Mouse (Mus musculus) regulatory T cell (primary cell): ENCODE measurements at regions not wholly inside any gene's neighbourhood (a gene's known extent, or its start where the extent isn't known, plus 50 kb on each side); places are given as distances from the start of the nearest gene placed in this dataset.

Experiments
- in situ Hi-C: fragments of 300-600 bp; cut with MboI, MseI; formaldehyde crosslinking; loops from one replicate; pipeline ENCODE4 v1.15.1; 2025; ENCODE audit warnings: high pct_unique_total_duplicates

- in situ Hi-C loops: no loop called here
These were observed 124.0 kb upstream of the Tmc1 start for GRCm38 (mm10) chr19:21077771-21078548.

- in situ Hi-C loops: no loop called here
These were observed 114.4 kb upstream of the Tmc1 start for GRCm38 (mm10) chr19:21068381-21068780.

- in situ Hi-C loops: no loop called here
These were observed 112.6 kb upstream of the Tmc1 start for GRCm38 (mm10) chr19:21066432-21067113.

DNA sequence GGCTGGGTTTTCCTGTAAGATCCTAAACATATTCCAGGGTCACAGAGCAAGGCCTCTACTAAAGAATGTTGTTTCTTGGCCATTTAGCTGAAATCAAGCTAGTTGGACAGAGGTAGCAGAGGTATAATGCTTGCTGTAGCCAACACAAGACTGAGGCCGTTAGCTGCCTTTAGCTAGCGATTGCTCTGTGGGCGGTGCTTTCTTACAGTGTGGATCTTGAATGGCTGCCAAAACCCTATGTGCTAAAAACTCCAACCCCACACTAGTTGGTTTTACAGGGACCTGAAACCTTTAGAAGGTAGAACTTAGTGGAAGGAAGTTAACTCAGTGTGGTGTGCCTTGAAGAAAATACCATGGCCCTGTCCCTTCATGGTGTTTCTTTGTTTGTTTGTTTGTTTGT lies 110.9 kb upstream of the Tmc1 start:
- in situ Hi-C loops: no loop called here

DNA sequence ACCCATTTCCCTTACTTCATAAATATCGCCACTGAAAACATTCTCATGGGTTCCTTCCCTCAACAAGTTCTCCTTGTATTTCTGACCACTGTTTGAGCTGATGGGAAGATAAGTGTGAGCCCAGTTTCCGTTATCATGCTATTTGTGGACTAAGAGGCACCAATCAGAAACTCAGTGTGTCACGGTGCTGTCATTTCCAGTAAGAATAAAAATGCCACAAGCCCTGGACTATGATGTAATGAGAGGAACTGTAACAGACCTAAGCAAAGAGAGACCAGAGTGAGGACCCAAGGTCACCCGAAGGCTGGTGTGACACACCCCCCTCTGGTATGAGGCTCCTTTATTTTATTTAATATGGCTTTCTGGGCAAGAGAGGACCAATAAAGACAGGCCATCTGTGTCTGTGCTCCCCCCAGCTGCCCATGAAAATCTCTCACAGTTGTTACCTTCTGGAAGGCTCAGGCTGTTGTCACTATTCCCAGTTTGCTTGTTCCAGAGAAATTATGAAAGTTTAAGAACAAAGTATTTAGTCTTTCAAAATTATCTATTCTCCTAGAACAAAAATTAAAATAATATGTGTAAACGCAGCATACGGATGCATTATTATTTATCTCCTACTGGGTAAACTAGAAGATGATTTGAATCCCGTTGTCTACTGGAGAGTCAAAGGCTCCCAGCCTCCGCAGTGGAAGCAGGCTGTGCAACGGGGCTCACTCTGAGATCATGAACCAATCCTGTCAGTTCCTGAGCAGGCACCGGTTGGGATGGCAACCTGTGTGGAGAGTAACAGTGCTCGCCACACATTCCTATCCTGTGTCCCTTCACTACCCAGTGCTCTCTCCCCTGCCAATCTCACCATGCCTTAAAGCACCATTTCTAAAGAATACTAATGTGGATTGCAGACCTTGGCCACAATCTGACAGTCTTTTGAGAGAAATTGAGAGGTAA lies 99.9 kb upstream of the Tmc1 start:
- in situ Hi-C loops: no loop called here

GRCm38 (mm10) chr19:21052771-21053170 lies 98.8 kb upstream of the Tmc1 start:
- in situ Hi-C loops: no loop called here

GRCm38 (mm10) chr19:21051872-21052271 lies 97.9 kb upstream of the Tmc1 start:
- in situ Hi-C loops: no loop called here

DNA sequence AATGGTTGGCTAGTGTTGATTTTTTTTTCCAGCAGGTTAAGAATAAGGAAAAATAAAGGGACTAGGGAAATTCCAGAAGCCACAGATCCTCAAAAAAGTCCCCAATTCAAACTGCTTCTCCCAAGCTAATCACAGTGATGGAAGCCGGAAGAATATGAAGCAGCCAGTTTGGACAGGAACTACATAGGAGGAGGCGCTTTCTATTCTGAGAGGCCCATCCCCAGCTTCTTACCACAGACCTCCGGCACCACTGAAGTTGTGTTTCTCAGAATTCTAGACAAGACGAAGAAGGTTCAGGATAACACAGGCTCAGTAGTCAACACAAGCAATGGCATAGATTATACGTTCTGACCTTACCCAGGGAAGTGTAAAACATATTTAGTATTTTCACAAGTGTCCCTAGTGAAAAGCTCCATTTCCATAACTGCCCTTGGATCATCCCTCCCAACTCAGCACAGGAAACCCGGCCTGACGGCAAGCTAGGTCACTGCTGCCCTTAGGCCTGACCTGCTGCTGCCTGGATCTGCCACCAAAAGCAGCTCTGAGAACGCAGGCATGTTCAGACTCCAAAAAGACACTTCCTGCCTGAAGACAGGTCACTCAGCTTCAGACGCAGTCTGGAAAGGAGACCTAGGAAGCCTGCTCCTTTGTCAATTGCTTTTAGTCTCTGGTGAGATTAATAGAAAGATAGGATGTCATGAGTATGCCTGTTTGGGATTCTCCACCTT lies 97.2 kb upstream of the Tmc1 start:
- in situ Hi-C loops: no loop called here

DNA sequence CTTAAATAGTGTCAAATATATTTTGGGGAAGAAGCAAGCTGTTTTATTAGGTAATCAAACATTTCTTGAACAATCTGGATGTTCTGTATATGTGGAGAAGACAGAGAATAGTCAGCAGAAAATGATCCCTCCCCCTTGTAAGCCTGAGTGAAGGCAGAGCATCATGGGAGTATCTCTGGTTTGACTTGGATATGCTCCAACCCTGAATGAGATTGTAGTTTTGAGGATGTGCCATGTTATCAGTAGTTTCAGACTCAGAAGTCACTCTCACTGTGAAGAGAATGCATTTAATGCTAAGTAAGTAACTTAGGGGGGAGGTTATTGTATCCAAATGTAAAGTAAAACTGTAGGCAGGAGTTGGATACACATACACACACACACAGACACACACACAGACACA lies 95.3 kb upstream of the Tmc1 start:
- in situ Hi-C loops: loop anchor here (25.0 kb wide), 1 partner anchor 688 kb away; no protein-coding TSS in a partner anchor

GRCm38 (mm10) chr19:21045565-21045964 lies 91.6 kb upstream of the Tmc1 start:
- in situ Hi-C loops: loop anchor here (25.0 kb wide), 1 partner anchor 692 kb away; no protein-coding TSS in a partner anchor

DNA sequence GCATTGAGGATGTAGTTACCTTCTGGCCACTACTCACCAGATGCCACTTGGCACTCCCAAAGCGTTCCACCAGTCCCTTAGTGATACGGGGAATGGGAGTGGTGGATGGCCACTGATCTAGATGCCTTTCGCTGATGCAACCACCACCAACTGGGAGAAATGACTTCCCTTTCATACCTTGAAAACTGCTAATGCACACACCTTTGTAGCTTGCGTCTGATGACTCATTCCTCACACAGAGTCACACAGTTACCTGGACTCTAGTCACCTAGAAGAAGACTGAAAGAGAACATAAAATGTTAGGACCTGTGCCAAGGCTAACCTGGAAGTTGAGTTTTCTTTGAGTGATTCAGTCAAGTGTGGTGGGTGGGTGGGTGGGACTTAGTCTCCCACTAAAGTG lies 90.0 kb upstream of the Tmc1 start:
- in situ Hi-C loops: loop anchor here (25.0 kb wide), 1 partner anchor 693 kb away; no protein-coding TSS in a partner anchor

DNA sequence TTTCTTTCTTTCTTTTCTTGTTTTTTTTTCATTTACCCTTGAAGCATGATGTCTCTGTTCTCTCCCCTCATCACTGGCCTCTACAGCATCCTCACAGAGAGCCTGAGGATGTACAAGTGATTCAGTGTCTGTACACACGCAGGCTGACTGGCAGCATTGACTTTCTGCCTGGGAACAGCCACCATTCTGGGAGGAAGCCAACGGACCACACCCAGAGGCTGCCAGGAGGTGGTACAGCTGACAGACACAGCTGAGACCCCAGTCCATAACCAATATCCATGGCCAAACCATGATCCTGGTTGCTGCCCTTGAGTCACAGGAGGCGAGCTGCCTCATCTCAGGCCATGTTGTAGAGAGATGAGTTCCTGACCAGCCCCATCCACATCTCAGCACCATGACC lies 88.5 kb upstream of the Tmc1 start:
- in situ Hi-C loops: loop anchor here (25.0 kb wide), 1 partner anchor 695 kb away; no protein-coding TSS in a partner anchor

DNA sequence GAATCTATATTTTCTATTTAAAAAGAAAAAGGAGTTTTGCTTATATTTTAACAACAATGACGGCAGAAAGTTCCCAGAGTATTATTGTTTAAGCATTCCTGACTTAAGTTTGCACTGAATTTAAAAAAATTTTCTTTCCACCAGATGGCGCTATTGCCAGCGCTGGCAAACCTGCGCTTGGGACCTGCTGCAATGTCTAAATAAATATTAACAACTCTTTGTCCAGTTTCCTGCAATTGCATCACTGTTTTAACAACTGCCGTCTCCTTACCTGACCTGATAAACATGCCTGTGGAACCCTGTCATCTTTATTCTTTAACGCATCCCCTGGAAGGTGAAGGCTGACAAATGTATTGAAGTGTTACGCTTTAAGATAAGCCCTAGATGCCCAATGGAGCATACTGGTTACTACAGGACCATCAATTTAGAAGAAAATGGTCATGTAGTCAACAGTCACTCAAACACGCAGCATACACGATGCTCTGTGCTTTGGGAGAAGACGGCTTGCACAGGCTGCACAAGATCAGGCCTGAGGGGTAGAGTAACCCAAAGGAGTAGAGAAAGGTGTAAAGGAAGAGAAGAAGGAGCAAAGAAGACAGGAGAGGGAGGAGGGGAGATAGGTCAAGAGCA lies 83.6 kb upstream of the Tmc1 start:
- in situ Hi-C loops: loop anchor here (5.0 to 25.0 kb wide), 3 partner anchors 225 to 700 kb away; no protein-coding TSS in a partner anchor

- in situ Hi-C loops: loop anchor here (5.0 to 25.0 kb wide), 3 partner anchors 226 to 701 kb away; no protein-coding TSS in a partner anchor
These were observed 82.8 kb upstream of the Tmc1 start for GRCm38 (mm10) chr19:21036507-21037425.

DNA sequence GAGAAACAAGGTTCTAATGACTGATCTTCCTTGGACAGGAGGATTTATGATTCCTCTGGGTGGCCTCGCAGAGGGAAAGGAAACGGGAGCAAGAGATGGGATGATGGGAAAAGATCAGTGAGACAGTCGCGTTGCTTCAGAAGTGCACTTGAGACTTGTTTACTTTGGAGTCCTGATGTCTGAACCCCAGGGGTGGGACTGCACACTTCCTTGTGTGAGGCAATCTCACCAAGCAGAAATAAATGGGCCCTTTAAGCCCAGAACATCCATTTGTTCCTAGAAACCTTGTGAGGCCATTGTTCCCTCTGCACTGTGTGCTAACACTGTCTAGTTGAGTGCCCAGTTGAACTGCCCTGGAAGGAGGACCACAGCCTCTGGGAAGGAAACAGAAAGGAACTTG lies 81.5 kb upstream of the Tmc1 start:
- in situ Hi-C loops: loop anchor here (5.0 to 25.0 kb wide), 3 partner anchors 227 to 702 kb away; no protein-coding TSS in a partner anchor

- in situ Hi-C loops: loop anchor here (10.0 to 25.0 kb wide), 2 partner anchors 531 to 703 kb away; no protein-coding TSS in a partner anchor
These were observed 80.0 kb upstream of the Tmc1 start for GRCm38 (mm10) chr19:21033991-21034390.

GRCm38 (mm10) chr19:21032558-21032957 lies 78.6 kb upstream of the Tmc1 start:
- in situ Hi-C loops: loop anchor here (10.0 to 25.0 kb wide), 2 partner anchors 532 to 705 kb away; no protein-coding TSS in a partner anchor

DNA sequence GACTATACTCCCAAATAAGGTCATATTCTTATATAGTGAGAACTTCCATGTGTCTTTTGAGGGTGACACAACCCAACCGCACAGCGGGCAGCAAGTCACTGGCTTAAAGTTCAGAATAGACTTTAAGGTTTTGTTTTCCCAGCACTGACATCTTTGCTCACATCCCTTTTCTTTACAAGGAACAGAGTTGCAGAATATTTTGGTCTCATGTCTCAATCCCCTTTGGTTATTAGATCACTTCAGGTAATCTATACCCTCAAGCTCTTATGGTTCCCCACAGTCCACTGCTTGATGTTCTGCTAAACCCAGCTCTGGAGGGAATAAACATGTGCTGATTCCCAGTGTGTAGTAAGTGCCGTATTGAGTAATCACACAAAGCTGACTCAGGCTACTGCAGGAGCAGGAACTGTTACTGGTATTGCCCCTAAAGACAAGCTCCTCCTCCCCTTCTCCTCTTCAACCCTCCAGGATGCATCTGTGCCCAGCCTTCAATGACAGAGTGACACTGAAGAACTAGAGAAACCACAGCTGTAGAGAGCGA lies 77.8 kb upstream of the Tmc1 start:
- in situ Hi-C loops: loop anchor here (10.0 to 25.0 kb wide), 2 partner anchors 533 to 705 kb away; no protein-coding TSS in a partner anchor

- in situ Hi-C loops: loop anchor here (10.0 to 25.0 kb wide), 2 partner anchors 534 to 706 kb away; no protein-coding TSS in a partner anchor
These were observed 77.0 kb upstream of the Tmc1 start for GRCm38 (mm10) chr19:21030971-21031370.
